Mouse (Mus musculus): Measurements from ENCODE around the gene Ccndbp1.
A peak's percentile ranks its signal among the peaks of the same experiment; 100 is the strongest.
"Not testable (repeated sequence)": the region's sequence is repeated elsewhere in the genome, so short reads cannot be mapped to it uniquely, and the experiment has no call there.

Ccndbp1 gene

DNA sequence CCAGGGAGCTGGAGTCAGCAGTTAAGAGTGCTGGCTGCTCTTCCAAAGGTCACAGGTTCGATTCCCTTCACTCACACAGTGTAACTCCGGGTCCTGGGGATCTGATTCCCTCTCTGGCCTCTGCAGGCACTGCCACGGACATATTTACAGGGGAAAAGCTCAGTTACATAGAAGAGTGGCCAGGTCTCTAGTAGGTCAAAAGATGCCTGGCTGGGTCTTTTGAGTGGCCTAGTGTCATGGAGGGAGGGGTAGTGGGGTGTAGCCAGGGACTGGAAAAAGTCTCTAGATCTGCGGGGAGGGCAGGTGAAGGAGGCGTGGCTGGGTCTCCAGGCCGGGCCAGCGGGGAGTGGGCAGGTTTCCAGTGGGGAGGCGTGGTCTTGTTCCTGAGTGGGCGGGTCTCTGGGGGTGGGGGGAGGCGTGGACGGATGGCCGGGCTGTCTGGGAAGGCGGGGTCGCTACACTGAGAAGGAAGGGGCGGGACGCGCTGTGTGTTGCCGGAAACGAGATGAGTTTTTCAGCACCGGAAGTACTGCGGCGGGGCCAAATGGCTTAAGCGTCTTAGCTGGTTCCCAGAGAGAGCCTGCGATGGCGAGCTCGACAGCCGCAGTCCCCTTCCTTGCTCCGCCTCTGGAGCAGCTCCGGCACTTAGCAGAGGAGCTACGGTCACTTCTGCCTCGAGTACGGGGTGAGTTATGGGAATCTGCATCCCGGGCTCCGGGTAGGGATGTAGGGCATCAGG is at the start of gene Ccndbp1:
Gene Ccndbp1, plus strand, starts transcription at position 479 of the 739 bp plus-strand sequence.
- peak; percentile 79 to 89 for DNase-seq (ENCODE audit: low spot score in 2 of 2)

DNA sequence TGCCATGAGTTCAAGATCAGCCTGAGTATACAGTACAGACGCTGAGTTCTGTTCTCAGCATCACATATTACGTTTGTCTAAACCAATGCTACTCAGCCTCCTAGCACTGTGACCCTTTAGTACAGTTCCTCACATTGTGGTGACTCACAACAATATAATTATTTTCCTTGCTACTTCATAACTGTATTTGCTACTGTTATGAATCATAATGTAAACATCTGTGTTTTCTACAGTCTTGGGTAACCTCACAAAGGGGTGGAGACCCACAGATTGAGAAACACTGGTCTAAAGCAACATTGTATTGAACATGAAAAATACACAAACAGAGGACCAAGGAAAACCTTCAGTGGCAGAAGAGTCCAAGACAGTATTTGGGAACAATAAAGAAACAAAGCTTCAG is 48.8 kb upstream of the Ccndbp1 start:
- peak in 1 of 2 experiments; percentile 19 for DNase-seq (ENCODE audit: low spot score in 2 of 2)

- no peak for DNase-seq (ENCODE audit: low spot score in 2 of 2)
These were observed 48.4 kb upstream of the Ccndbp1 start for GRCm38 (mm10) chr2:120959827-120960226.

GRCm38 (mm10) chr2:120960261-120960660 is 47.9 kb upstream of the Ccndbp1 start:
- DNase-seq (ENCODE audit: low spot score in 2 of 2), result no peak

- no peak for DNase-seq (ENCODE audit: low spot score in 2 of 2)
These were observed 45.1 kb upstream of the Ccndbp1 start for GRCm38 (mm10) chr2:120963110-120963509.

DNA sequence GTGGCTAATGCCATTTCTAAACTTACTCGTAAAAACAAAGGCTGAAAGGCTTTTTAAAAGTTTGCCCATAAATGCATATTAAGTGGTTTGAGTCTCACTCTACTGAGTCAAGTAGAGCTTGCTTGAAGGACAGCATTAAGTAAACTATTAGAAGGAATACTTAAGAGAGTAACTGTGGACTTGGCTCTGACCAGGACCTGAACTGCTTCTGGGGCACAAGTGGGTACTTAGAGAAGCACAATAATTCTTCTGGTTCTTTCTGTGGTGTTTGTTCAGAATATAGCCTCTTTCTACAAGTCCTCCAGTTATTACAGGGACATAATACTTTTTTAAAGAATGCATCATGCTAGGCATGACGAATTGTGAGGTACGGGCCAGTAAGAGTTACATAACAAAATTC is 42.7 kb upstream of the Ccndbp1 start:
- DNase-seq (ENCODE audit: low spot score in 2 of 2), result no peak

DNA sequence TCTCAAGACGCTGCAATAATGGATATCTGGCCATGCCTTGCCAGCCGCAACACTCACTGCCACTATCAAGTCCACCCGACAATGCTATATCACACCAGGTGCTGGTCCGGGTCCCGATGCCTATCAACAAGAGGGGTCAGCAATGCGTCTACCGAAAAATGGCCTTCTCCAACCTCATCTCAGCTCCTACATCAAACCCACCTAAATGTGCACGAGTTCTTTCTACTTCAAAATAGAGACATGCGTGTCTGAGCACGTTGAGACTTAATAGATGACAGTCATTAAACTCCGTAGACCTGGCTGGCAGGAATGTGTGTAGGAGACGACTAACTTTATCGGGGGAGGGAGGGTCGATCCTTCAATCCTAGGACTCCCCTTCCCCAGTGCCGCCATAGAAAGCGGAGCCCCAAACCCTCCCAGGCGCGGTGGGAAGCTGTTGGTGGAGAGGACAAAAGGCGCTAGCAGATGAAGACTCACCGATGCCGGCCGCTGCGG is 38.1 kb upstream of the Ccndbp1 start:
- DNase-seq (ENCODE audit: low spot score in 2 of 2), result no peak

GRCm38 (mm10) chr2:120970559-120971080 is 37.6 kb upstream of the Ccndbp1 start, which contains the start of gene Ubr1:
TSS of gene Ubr1 (minus strand) at chr2:120970715.
- peak; percentile 72 to 74 for DNase-seq (ENCODE audit: low spot score in 2 of 2)

DNA sequence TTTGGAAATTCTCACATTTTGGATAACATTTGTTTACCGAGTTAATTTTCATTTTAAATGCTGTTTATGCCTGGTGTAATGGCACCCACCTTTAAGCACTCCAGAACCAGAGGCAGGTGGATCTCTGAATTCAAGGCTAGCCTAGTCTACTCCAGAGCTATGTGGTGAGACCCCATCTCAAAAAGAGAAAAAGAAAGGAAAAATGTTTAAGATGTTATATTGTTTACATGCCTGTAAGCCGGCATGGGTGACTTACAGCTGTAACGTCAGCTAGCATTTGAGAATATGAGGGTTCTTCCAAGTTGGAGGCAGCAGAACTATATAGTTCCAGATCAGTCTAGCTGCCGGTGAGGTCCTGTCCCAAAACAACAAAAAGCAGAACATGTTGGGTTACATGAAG is 36.4 kb upstream of the Ccndbp1 start:
- DNase-seq (ENCODE audit: low spot score in 2 of 2), result no peak

DNA sequence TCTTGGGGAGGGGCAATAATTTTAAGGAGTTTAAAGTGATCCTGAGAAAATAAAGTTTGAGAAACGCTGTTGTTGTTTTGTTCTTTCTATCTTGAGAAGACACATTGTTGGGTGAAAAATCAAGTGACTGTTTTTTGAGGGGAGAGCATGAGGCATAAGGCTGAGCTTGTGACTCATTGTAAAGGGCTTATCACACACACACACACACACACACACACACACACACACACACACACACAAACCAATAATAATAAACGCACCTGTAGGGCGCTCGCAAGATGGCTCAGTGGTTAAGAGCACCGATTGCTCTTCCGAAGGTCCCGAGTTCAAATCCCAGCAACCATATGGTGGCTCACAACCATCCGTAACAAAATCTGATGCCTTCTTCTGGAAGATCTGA is 35.9 kb upstream of the Ccndbp1 start:
- DNase-seq (ENCODE audit: low spot score in 2 of 2), result not testable (repeated sequence)

- DNase-seq (ENCODE audit: low spot score in 2 of 2), result peak in 1 of 2 experiments; percentile 9
These were observed 35.2 kb upstream of the Ccndbp1 start for GRCm38 (mm10) chr2:120972964-120973363.

GRCm38 (mm10) chr2:120976308-120976707 is 31.9 kb upstream of the Ccndbp1 start:
- DNase-seq (ENCODE audit: low spot score in 2 of 2), result no peak

GRCm38 (mm10) chr2:120976990-120977925 is 30.9 kb upstream of the Ccndbp1 start, which contains the start of gene Tmem62:
TSS of gene Tmem62 (plus strand) at chr2:120977017.
- DNase-seq (ENCODE audit: low spot score in 2 of 2), result peak; percentile 52 to 85

- no peak for DNase-seq (ENCODE audit: low spot score in 2 of 2)
These were observed 30.1 kb upstream of the Ccndbp1 start for GRCm38 (mm10) chr2:120977926-120978692.

GRCm38 (mm10) chr2:120978693-120979037 is 29.5 kb upstream of the Ccndbp1 start:
- DNase-seq (ENCODE audit: low spot score in 2 of 2), result no peak

DNA sequence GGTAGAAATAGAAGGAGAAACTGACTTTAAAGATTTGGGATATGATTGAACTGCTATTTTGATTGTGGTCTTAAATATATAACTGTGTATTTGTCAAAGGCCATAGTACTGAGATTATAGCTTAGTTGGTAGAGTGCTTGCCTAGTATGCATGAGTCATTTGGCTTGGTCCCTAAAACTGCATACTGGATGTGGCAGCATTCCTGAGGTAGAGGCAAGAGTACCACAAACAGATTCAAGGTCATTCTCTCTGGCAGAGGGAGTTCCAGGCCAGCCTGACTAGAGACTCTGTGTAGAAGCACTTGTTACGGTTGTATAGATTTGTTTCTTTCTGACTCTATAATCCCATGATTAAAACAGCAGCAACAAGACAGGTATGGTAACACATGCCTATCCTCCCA is 28.4 kb upstream of the Ccndbp1 start:
- DNase-seq (ENCODE audit: low spot score in 2 of 2), result no peak

GRCm38 (mm10) chr2:120980861-120981260 is 27.3 kb upstream of the Ccndbp1 start:
- no peak for DNase-seq (ENCODE audit: low spot score in 2 of 2)

GRCm38 (mm10) chr2:120983611-120984010 is 24.6 kb upstream of the Ccndbp1 start:
- no peak for DNase-seq (ENCODE audit: low spot score in 2 of 2)

GRCm38 (mm10) chr2:120985241-120985640 is 23.0 kb upstream of the Ccndbp1 start:
- DNase-seq (ENCODE audit: low spot score in 2 of 2), result no peak

DNA sequence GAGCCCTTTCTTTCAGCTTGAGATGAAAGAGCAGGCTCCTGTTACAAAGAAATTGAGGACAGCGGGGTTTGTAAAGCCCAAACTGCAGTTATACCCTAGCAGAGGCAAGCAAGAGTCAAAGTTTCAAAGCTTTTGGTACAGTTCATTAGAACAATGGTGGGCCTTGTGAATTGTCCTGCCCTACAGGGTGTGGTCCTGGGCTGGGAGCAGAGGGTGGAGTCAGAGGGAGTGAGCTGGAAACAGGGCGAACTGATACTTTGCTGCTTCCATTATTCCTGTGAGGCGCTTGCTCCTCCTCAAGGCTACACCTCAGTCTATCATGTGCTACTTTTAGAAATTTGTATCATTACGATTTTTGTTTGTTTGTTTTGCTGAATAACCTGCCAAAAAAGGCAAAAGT is 17.0 kb upstream of the Ccndbp1 start:
- DNase-seq (ENCODE audit: low spot score in 2 of 2), result no peak

GRCm38 (mm10) chr2:120996607-120997006 is 11.6 kb upstream of the Ccndbp1 start:
- DNase-seq (ENCODE audit: low spot score in 2 of 2), result not testable (repeated sequence)

All from urinary bladder, adult 18-20 months (tissue).